Mouse (Mus musculus) forebrain, embryonic 15.5 days (tissue): ENCODE measurements around the gene Zfp768. TPM values are rescaled to one million over a fixed set of nuclear protein-coding genes. Genes with fewer than 3 reads are reported as not detected.
"Not testable (repeated sequence)": the region's sequence is repeated elsewhere in the genome, so short reads cannot be mapped to it uniquely, and the experiment has no call there.

Source experiments
- ATAC-seq: fragments of 200-750 bp; cut with Nextera tagmentation; replicated peaks from 2 replicates; pipeline ENCODE4 v1.8.0; 2017; ENCODE audit warnings: mild to moderate bottlenecking, moderate TSS enrichment, moderate library complexity
- H3K27ac ChIP-seq: fragments of 300-500 bp; sonication (generic); replicated peaks from 2 replicates; pipeline ENCODE4 v1.5.1; 2015; ENCODE audit warnings: mild to moderate bottlenecking, inconsistent platforms
- H3K27me3 ChIP-seq: fragments of 300-500 bp; sonication (generic); 2 replicates; pipeline ENCODE4 v1.6.1; 2015; ENCODE audit warnings: inconsistent platforms
- H3K36me3 ChIP-seq: fragments of 300-500 bp; sonication (generic); 2 replicates; pipeline ENCODE4 v1.6.1; 2015; ENCODE audit warnings: mild to moderate bottlenecking, inconsistent platforms
- H3K4me1 ChIP-seq: fragments of 300-500 bp; sonication (generic); 2 replicates; pipeline ENCODE4 v1.6.1; 2015; ENCODE audit warnings: inconsistent platforms
- H3K4me2 ChIP-seq: fragments of 300-500 bp; sonication (generic); replicated peaks from 2 replicates; pipeline ENCODE4 v1.6.1; 2015; ENCODE audit warnings: mild to moderate bottlenecking, inconsistent platforms
- H3K4me3 ChIP-seq: fragments of 300-500 bp; sonication (generic); 2 replicates; pipeline ENCODE4 v1.5.1; 2015; ENCODE audit warnings: mild to moderate bottlenecking, inconsistent platforms
- H3K9ac ChIP-seq: fragments of 300-500 bp; sonication (generic); replicated peaks from 2 replicates; pipeline ENCODE4 v1.6.1; 2015; ENCODE audit warnings: mild to moderate bottlenecking, inconsistent platforms
- H3K9me3 ChIP-seq: fragments of 300-500 bp; sonication (generic); 2 replicates; pipeline ENCODE4 v1.6.1; 2016; ENCODE audit warnings: inconsistent platforms
- WGBS: fragments of 180-500 bp; shearing (Covaris S2); methylation state at CpG from one replicate; pipeline ENCODE4 v1.1.7; 2015; ENCODE audit warnings: mixed read lengths; 5-methylcytosine and 5-hydroxymethylcytosine counted together
- polyA plus RNA-seq: library from polyadenylated mRNA; unstranded; fragments of >200 nt; fragmentation: Nextera tagmentation; extraction: Ambion mirVana; gene quantifications from 2 replicates; pipeline ENCODE4 v1.2.1, GENCODE M21; 2015

The Zfp768 gene
- polyA plus RNA-seq, 1 experiment from 2014 or later, result 12.1 TPM

GRCm38 (mm10) chr7:127375271-127376245 is 30.2 kb upstream of the Zfp768 start, which contains the start of gene Zfp747:
TSS of gene Zfp747 (minus strand) at chr7:127376050.
- Histone ChIP-seq H3K27ac (peak within 1 kb of the TSS; percentile 75), H3K4me3 (peak within 1 kb of the TSS; percentile 76), H3K9ac (peak within 1 kb of the TSS; percentile 75), H3K4me2 (peak within 1 kb of the TSS; percentile 78)
- ATAC-seq, result peak; percentile 93
- H3K4me1 ChIP-seq, H3K27me3 ChIP-seq, H3K9me3 ChIP-seq, H3K36me3 ChIP-seq: not testable (repeated sequence)
- WGBS, result 2% methylated on average over 49 of the region's 49 CpGs

GRCm38 (mm10) chr7:127371870-127372269 is 26.5 kb upstream of the Zfp768 start:
- not testable (repeated sequence) for H3K9me3 ChIP-seq, H3K27ac ChIP-seq, H3K4me2 ChIP-seq, H3K9ac ChIP-seq, ATAC-seq, H3K36me3 ChIP-seq, H3K4me1 ChIP-seq, H3K27me3 ChIP-seq, H3K4me3 ChIP-seq
- WGBS, result 82% methylated on average over 3 of the region's 3 CpGs

- no peaks in the 10 kb centered on the region for H3K27me3 ChIP-seq
- WGBS, result 88% methylated on average over 2 of the region's 2 CpGs
- no peak overlapping the region for H3K4me2 ChIP-seq
- H3K4me1 ChIP-seq, result peaks cover 4% of the 10 kb centered on the region; the same call in 1 of the 2 replicates
- ATAC-seq, result no peak
- H3K36me3 ChIP-seq, result peaks cover 4% of the 10 kb centered on the region; the same call in 1 of the 2 replicates
- H3K4me3 ChIP-seq, result no peak overlapping the region
- H3K27ac ChIP-seq, result no peak overlapping the region
- no peak overlapping the region for H3K9ac ChIP-seq
- no peaks in the 10 kb centered on the region for H3K9me3 ChIP-seq
These were observed 25.8 kb upstream of the Zfp768 start for GRCm38 (mm10) chr7:127371213-127371612.

- H3K9me3 ChIP-seq, result no peaks in the 10 kb centered on the region
- H3K4me1 ChIP-seq, result peaks cover 17% of the 10 kb centered on the region
- no peak overlapping the region for H3K4me3 ChIP-seq
- no peak overlapping the region for H3K9ac ChIP-seq
- H3K36me3 ChIP-seq, result no peaks in the 10 kb centered on the region
- 91% methylated on average over 3 of the region's 3 CpGs for WGBS
- no peak overlapping the region for H3K4me2 ChIP-seq
- ATAC-seq, result no peak
- H3K27me3 ChIP-seq, result no peaks in the 10 kb centered on the region
- H3K27ac ChIP-seq, result no peak overlapping the region
These were observed 20.9 kb upstream of the Zfp768 start for GRCm38 (mm10) chr7:127366249-127366648.

GRCm38 (mm10) chr7:127364166-127364565 is 18.8 kb upstream of the Zfp768 start:
- no peak; the same call in 1 of the 2 replicates for ATAC-seq
- H3K27ac ChIP-seq, result 0 out of 2 replicates have a peak overlapping the region, but pooled peaks have one; percentile 35
- peaks cover 3% of the 10 kb centered on the region; the same call in 1 of the 2 replicates for H3K27me3 ChIP-seq

GRCm38 (mm10) chr7:127363475-127363921 is 18.1 kb upstream of the Zfp768 start:
- Histone ChIP-seq H3K4me2 (peak overlapping the region; percentile 76), H3K27ac (peak overlapping the region; percentile 35; the same call in 1 of the 2 replicates), H3K4me1 (peaks cover 17% of the 10 kb centered on the region), H3K27me3 (peaks cover 3% of the 10 kb centered on the region; the same call in 1 of the 2 replicates), H3K9me3 (no peaks in the 10 kb centered on the region), H3K4me3 (peak overlapping the region; percentile 38), H3K9ac (peak overlapping the region; percentile 57), H3K36me3 (no peaks in the 10 kb centered on the region)
- 1% methylated on average over 24 of the region's 24 CpGs for WGBS
- no peak for ATAC-seq

More at GRCm38 (mm10) chr7:127364166-127364565, 18.8 kb upstream of the Zfp768 start:
- 34% methylated on average over 4 of the region's 4 CpGs for WGBS
- Histone ChIP-seq H3K4me3 (peak overlapping the region; percentile 38), H3K4me2 (peak overlapping the region; percentile 76), H3K36me3 (no peaks in the 10 kb centered on the region), H3K9me3 (no peaks in the 10 kb centered on the region), H3K4me1 (peaks cover 17% of the 10 kb centered on the region), H3K9ac (peak overlapping the region; percentile 57; the same call in 1 of the 2 replicates)

- not testable (repeated sequence) for H3K27me3 ChIP-seq, H3K27ac ChIP-seq, ATAC-seq, H3K9ac ChIP-seq, H3K9me3 ChIP-seq, H3K36me3 ChIP-seq
- peak overlapping the region; percentile 25; the same call in 1 of the 2 replicates for H3K4me3 ChIP-seq
- peak overlapping the region; percentile 27 for H3K4me2 ChIP-seq
- WGBS, result 9% methylated on average over 13 of the region's 13 CpGs
- H3K4me1 ChIP-seq, result peaks cover 17% of the 10 kb centered on the region
These were observed 17.0 kb upstream of the Zfp768 start for GRCm38 (mm10) chr7:127362418-127362817.

- Histone ChIP-seq H3K27ac (no peak overlapping the region), H3K36me3 (no peaks in the 10 kb centered on the region), H3K9me3 (no peaks in the 10 kb centered on the region), H3K4me2 (no peak overlapping the region), H3K4me1 (peaks cover 17% of the 10 kb centered on the region), H3K27me3 (peaks cover 3% of the 10 kb centered on the region; the same call in 1 of the 2 replicates), H3K9ac (no peak overlapping the region), H3K4me3 (no peak overlapping the region)
- 65% methylated on average over 12 of the region's 13 CpGs for WGBS
- ATAC-seq, result no peak
These were observed 16.1 kb upstream of the Zfp768 start for GRCm38 (mm10) chr7:127361449-127361848.

GRCm38 (mm10) chr7:127360265-127360664 is 14.9 kb upstream of the Zfp768 start:
- 84% methylated on average over 4 of the region's 4 CpGs for WGBS

GRCm38 (mm10) chr7:127358472-127358871 is 13.1 kb upstream of the Zfp768 start:
- H3K9me3 ChIP-seq, result no peaks in the 10 kb centered on the region
- peaks cover 6% of the 10 kb centered on the region for H3K4me1 ChIP-seq
- no peak overlapping the region for H3K9ac ChIP-seq
- no peak overlapping the region for H3K4me2 ChIP-seq
- H3K27me3 ChIP-seq, result peaks cover 3% of the 10 kb centered on the region; the same call in 1 of the 2 replicates
- no peak overlapping the region for H3K27ac ChIP-seq
- no peaks in the 10 kb centered on the region for H3K36me3 ChIP-seq
- 71% methylated on average over 4 of the region's 4 CpGs for WGBS
- no peak for ATAC-seq
- no peak overlapping the region for H3K4me3 ChIP-seq

More at GRCm38 (mm10) chr7:127360265-127360664, 14.9 kb upstream of the Zfp768 start:
- Histone ChIP-seq H3K27me3 (peaks cover 3% of the 10 kb centered on the region; the same call in 1 of the 2 replicates), H3K36me3 (no peaks in the 10 kb centered on the region), H3K9me3 (no peaks in the 10 kb centered on the region), H3K4me3 (no peak overlapping the region), H3K4me2 (no peak overlapping the region), H3K4me1 (peaks cover 17% of the 10 kb centered on the region), H3K9ac (no peak overlapping the region), H3K27ac (no peak overlapping the region)
- no peak for ATAC-seq

GRCm38 (mm10) chr7:127357871-127358270 is 12.5 kb upstream of the Zfp768 start:
- 23% methylated on average over 2 of the region's 2 CpGs for WGBS

GRCm38 (mm10) chr7:127355796-127356195 is 10.4 kb upstream of the Zfp768 start:
- Histone ChIP-seq H3K9me3 (no peaks in the 10 kb centered on the region), H3K9ac (no peak overlapping the region), H3K36me3 (no peaks in the 10 kb centered on the region), H3K27me3 (peaks cover 3% of the 10 kb centered on the region; the same call in 1 of the 2 replicates), H3K4me2 (no peak overlapping the region), H3K4me1 (no peaks in the 10 kb centered on the region), H3K4me3 (no peak overlapping the region), H3K27ac (no peak overlapping the region)
- ATAC-seq, result no peak
- WGBS, result 65% methylated on average over 3 of the region's 3 CpGs

More at GRCm38 (mm10) chr7:127357871-127358270, 12.5 kb upstream of the Zfp768 start:
- no peaks in the 10 kb centered on the region for H3K9me3 ChIP-seq
- peaks cover 3% of the 10 kb centered on the region; the same call in 1 of the 2 replicates for H3K27me3 ChIP-seq
- H3K27ac ChIP-seq, result no peak overlapping the region
- no peaks in the 10 kb centered on the region for H3K36me3 ChIP-seq
- no peak for ATAC-seq
- peaks cover 2% of the 10 kb centered on the region; the same call in 1 of the 2 replicates for H3K4me1 ChIP-seq
- no peak overlapping the region for H3K9ac ChIP-seq
- H3K4me3 ChIP-seq, result no peak overlapping the region
- no peak overlapping the region for H3K4me2 ChIP-seq
